Mouse (Mus musculus): Measurements from ENCODE around the gene Nufip1. TPM values are rescaled to one million over a fixed set of nuclear protein-coding genes. Genes with fewer than 3 reads are reported as not detected.
A peak's percentile ranks its signal among the peaks of the same experiment; 100 is the strongest.

Nufip1 gene
- total RNA-seq (2021), result 1 to 10 TPM; 7.5 to 7.9 TPM

DNA sequence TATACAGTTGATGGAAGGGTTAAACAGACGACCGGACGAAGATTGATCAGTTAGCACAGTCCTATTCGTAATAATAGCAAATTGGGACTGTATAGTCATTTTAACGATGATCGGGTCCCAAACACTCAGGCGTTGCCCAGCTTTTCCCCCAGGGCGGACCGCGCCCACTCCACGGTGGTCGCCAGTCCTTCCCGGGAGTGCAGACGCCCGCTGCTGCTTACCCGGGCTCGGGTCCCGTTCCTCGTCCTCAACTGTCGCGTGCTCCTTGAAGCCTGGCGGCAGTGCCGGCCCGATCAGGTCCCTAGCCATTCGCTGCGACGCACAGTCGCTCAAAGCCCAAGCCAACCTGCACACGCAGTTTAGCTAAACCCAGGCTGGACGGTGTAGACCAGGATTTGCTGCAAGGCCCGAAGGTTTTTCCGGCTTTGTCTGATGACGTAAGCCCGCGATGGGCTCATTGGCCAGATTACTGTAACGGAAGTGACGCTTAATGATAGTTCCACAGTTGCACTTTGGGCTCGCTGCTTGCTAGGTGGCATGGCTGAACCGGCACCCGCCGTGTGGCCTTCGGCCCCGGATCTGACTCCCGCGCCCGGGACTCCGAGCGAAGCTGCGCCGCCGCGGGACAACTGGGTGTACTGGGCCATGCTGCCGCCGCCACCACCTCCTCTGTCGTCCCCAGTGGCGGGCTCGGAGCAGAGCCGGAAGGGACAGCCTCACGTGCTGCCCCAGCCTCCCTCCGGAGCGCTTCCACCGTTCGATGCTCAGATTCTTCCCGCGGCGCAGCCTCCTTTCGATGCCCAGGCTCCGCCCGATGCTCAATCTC lies at the start of gene Nufip1, which contains the start of gene Gpalpp1:
TSS of gene Nufip1 (plus strand) at position 496 of the 826 bp plus-strand sequence.
TSS of gene Gpalpp1 (minus strand) at position 365 of the 826 bp plus-strand sequence.
- intact Hi-C loops (cut with DNase I), result no loop called here

DNA sequence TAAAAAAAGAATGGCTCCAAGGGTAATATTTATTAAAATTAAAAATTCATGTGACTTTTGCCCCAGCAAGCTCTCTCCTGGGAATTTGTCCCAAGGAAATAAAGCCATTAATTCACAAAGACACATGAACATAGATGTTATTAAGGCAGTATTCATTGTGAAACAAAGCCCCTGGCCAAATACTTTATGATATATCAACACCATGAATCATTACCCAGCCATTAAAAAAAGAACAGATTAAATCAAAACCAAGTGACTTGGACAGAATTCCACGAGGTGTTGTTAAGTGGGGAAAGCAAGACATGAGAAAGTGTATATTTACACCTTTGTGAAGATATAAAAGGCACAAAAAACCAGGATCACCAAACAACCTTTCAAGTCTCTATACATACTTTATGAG lies 43.5 kb upstream of the Nufip1 start:
- intact Hi-C loops (cut with DNase I), result no loop called here

More for the DNA sequence above, at the start of gene Nufip1, which contains the start of gene Gpalpp1:
- peak; percentile 94 to 98 for DNase-seq (ENCODE audit: low spot score in 2 of 2)

DNA sequence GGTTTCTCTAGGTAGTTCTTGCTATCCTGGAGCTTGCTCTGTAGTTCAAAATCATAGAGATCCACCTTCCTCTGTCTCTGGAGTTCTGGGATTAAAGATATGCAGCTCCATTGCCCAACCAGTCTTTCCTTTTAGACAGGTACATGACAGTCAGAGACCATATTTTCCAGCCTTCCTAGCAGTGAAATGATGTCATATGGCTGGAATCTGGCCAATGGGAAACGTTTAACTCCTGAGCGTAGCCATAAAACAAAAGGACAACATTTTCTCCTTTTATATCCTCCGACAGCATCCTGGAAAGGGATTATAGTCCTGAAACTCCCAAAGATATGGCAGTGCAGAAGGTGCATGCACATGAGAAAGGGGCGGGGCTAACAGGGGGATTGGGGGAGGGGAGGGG lies 42.4 kb upstream of the Nufip1 start:
- DNase-seq (ENCODE audit: low spot score in 2 of 2), result no peak
- intact Hi-C loops (cut with DNase I), result no loop called here

More for the DNA sequence above, 43.5 kb upstream of the Nufip1 start:
- DNase-seq (ENCODE audit: low spot score in 2 of 2), result no peak

- DNase-seq (ENCODE audit: low spot score in 2 of 2), result no peak
- intact Hi-C loops (cut with DNase I), result no loop called here
Observed at GRCm38 (mm10) chr14:76069296-76069695, 41.4 kb upstream of the Nufip1 start.

GRCm38 (mm10) chr14:76072626-76073025 lies 38.1 kb upstream of the Nufip1 start:
- DNase-seq (ENCODE audit: low spot score in 2 of 2), result no peak
- intact Hi-C loops (cut with DNase I), result no loop called here

- intact Hi-C loops (cut with DNase I), result no loop called here
- DNase-seq (ENCODE audit: low spot score in 2 of 2), result no peak
Observed at GRCm38 (mm10) chr14:76074206-76074605, 36.5 kb upstream of the Nufip1 start.

GRCm38 (mm10) chr14:76075721-76076120 lies 35.0 kb upstream of the Nufip1 start:
- no peak for DNase-seq (ENCODE audit: low spot score in 2 of 2)
- intact Hi-C loops (cut with DNase I), result loop anchor here (2.0 to 5.0 kb wide), 2 partner anchors 113 to 178 kb away; no protein-coding TSS in a partner anchor

DNA sequence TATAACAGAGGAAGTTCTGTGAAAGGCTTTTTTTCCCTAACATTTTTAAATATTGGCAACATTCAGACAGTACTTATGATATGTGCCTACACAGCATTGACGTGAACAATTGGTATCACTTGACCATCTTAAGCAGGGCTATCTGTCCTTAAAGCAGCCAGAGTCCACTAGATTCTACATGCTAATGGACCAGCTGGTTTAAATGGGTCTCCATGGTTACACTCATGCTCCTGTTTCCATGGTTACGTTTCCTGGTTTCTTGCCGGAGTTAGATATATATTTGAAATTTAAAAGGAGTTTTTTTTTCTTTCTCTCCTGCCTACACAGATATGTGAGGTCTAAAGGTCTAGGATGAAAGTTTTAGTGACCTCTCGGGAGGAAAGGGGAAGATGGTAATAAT lies 34.1 kb upstream of the Nufip1 start:
- intact Hi-C loops (cut with DNase I), result loop anchor here (1.0 to 5.0 kb wide), 3 partner anchors 114 to 200 kb away; no protein-coding TSS in a partner anchor
- DNase-seq (ENCODE audit: low spot score in 2 of 2), result peak; percentile 46 to 68

- intact Hi-C loops (cut with DNase I), result loop anchor here (1.0 to 5.0 kb wide), 3 partner anchors 114 to 201 kb away; no protein-coding TSS in a partner anchor
- DNase-seq (ENCODE audit: low spot score in 2 of 2), result peak; percentile 67 to 81
Observed at GRCm38 (mm10) chr14:76077088-76077491, 33.6 kb upstream of the Nufip1 start.

DNA sequence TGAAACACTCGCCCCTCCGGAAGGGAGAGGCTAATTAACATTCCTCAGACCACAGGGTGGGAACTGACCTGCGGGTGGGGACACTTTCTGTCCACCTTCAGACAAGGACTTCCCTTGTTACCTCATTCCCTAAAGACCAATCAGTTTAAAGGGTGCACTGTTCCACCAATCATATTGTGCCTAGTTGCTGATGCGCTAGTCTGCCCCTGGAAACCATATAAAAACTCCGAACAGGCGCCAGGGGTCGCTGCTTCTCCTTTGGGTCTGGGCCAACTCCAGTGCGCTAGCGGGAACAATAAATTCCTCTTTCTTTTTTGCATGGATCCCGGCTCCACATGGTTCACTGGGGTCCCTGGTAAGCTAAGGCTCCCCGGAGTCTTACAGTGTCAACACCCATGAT lies 29.2 kb upstream of the Nufip1 start:
- DNase-seq (ENCODE audit: low spot score in 2 of 2), result no peak
- intact Hi-C loops (cut with DNase I), result no loop called here

GRCm38 (mm10) chr14:76082086-76082636 lies 28.5 kb upstream of the Nufip1 start:
- no peak for DNase-seq (ENCODE audit: low spot score in 2 of 2)
- intact Hi-C loops (cut with DNase I), result no loop called here

- no peak for DNase-seq (ENCODE audit: low spot score in 2 of 2)
- intact Hi-C loops (cut with DNase I), result no loop called here
Observed at GRCm38 (mm10) chr14:76084188-76084587, 26.5 kb upstream of the Nufip1 start.

GRCm38 (mm10) chr14:76097244-76097643 lies 13.4 kb upstream of the Nufip1 start:
- intact Hi-C loops (cut with DNase I), result no loop called here
- no peak for DNase-seq (ENCODE audit: low spot score in 2 of 2)

- no peak for DNase-seq (ENCODE audit: low spot score in 2 of 2)
- intact Hi-C loops (cut with DNase I), result no loop called here
Observed at GRCm38 (mm10) chr14:76097815-76098214, 12.9 kb upstream of the Nufip1 start.

- no peak for DNase-seq (ENCODE audit: low spot score in 2 of 2)
- intact Hi-C loops (cut with DNase I), result no loop called here
Observed at GRCm38 (mm10) chr14:76099543-76099942, 11.1 kb upstream of the Nufip1 start.

GRCm38 (mm10) chr14:76115744-76116143 lies 5.1 kb downstream of the Nufip1 start:
- intact Hi-C loops (cut with DNase I), result no loop called here
- no peak for DNase-seq (ENCODE audit: low spot score in 2 of 2)

- DNase-seq (ENCODE audit: low spot score in 2 of 2), result no peak
Observed at GRCm38 (mm10) chr14:76118963-76119362, 8.3 kb downstream of the Nufip1 start.

DNA sequence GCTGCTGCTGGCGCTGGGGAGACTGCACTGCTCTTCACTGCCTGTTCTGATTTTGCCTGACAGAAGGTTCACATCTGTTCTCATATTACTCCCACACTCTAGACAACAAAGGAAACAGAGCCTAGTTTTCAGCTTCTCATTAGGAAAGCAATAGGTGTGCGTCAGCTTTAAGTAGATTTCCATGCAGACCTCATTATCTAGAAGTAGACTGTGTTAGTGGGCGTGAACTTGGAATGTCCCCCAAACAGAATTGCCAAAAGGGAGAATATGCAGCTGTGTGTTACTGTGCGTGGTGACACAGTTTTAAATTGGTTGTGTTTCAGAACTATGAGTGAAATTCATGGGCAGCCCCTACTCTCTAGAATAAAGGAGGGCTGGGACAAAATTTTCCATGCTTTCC lies 9.8 kb downstream of the Nufip1 start:
- intact Hi-C loops (cut with DNase I), result loop anchor here (5.0 kb wide), 1 partner anchor 892 kb away; no protein-coding TSS in a partner anchor
- peak; percentile 20 to 89 for DNase-seq (ENCODE audit: low spot score in 2 of 2)

More at GRCm38 (mm10) chr14:76118963-76119362, 8.3 kb downstream of the Nufip1 start:
- intact Hi-C loops (cut with DNase I), result no loop called here

DNA sequence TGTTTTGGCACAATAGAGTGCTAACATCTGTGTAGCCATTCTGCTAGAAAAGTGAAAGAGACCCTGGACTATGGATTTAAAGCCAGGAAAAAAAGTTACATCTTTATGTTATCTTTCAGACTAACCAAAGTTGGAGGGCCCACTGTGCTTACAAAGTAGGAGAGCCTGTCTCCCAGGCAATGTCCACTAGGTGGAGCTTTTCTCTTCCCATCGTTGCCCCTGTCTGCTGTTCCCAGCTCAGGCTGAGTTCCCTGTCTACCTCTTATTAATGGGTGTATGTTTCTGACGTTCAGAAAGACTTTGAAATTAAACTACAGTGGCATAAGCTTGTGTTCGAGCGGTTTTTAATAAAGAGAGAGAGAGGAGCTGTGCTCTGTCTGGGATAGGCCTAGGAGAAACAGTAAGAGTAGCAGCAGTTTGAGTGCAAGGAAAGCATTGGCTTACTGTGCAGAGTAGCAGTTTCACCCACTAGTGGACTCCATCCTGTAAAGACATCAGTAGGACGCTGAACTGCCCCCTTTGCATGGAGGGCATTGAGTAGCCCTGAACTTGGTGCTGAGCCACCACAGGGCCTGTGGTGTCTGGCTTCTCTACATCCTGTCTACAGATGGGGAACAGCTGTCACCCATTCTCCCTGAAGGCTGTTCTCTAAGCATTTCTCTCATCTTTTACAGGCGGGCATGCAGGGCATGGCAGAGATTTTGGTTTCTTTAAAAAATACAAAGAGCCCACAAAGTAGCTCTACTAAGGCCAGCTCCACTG lies 11.4 kb downstream of the Nufip1 start:
- intact Hi-C loops (cut with DNase I), result loop anchor here (2.0 to 5.0 kb wide), 2 partner anchors 351 to 890 kb away; no protein-coding TSS in a partner anchor
- peak; percentile 49 to 63 for DNase-seq (ENCODE audit: low spot score in 2 of 2)

- no peak for DNase-seq (ENCODE audit: low spot score in 2 of 2)
- intact Hi-C loops (cut with DNase I), result loop anchor here (2.0 to 5.0 kb wide), 2 partner anchors 350 to 890 kb away; no protein-coding TSS in a partner anchor
Observed at GRCm38 (mm10) chr14:76122663-76123058, 12.0 kb downstream of the Nufip1 start.

All from left cerebral cortex, postnatal 25 days (tissue).